Mouse (Mus musculus) myocyte (in vitro differentiated cells): Measurements from ENCODE around the gene Slc30a7. TPM values are rescaled to one million over a fixed set of nuclear protein-coding genes. Genes with fewer than 3 reads are reported as not detected.

Experiments used
- H3K27me3 ChIP-seq: one replicate; pipeline ENCODE4 v1.6.1; 2011; ENCODE audit not compliant: control insufficient read depth, insufficient read depth, insufficient read length
- H3K36me3 ChIP-seq: one replicate; pipeline ENCODE4 v1.6.1; 2011; ENCODE audit not compliant: control insufficient read depth, insufficient read depth
- H3K4me2 ChIP-seq: one replicate; pipeline ENCODE4 v1.6.1; 2011; ENCODE audit warnings: low read depth, control low read depth
- H3K4me3 ChIP-seq: one replicate; pipeline ENCODE4 v1.5.1; 2011; ENCODE audit warnings: mild to moderate bottlenecking, control low read depth, moderate library complexity
- H3K79me2 ChIP-seq: one replicate; pipeline ENCODE4 v1.6.1; 2011; ENCODE audit not compliant: control insufficient read depth, insufficient read depth
- H3ac ChIP-seq: one replicate; pipeline ENCODE4 v1.6.1; 2011; ENCODE audit not compliant: control insufficient read depth, insufficient read length
- CEBPB ChIP-seq: IDR thresholded peaks from 2 replicates; pipeline ENCODE4 v1.6.1; 2011; ENCODE audit warnings: mild to moderate bottlenecking, moderate library complexity; ENCODE audit not compliant: poor library complexity, insufficient read depth, severe bottlenecking
- E2F4 ChIP-seq: IDR thresholded peaks from one replicate; pipeline ENCODE4 v1.6.1; 2011; ENCODE audit warnings: mild to moderate bottlenecking, control low read depth, moderate library complexity; ENCODE audit not compliant: insufficient read depth
- MAX ChIP-seq: IDR thresholded peaks from one replicate; pipeline ENCODE4 v1.6.1; 2011; ENCODE audit warnings: low read depth, mild to moderate bottlenecking, control low read depth
- MYOD1 ChIP-seq, 3 experiments: IDR thresholded peaks; one replicate each; pipeline ENCODE4 v1.6.1; 2011; ENCODE audit warnings: control low read depth in 2 of 3, low read depth in 2 of 3, mild to moderate bottlenecking in 2 of 3, moderate library complexity in 1 of 3; ENCODE audit not compliant: insufficient read length in 2 of 3, control insufficient read depth in 1 of 3
- MYOG ChIP-seq, 3 experiments: IDR thresholded peaks; one replicate each; pipeline ENCODE4 v1.6.1; 2011; ENCODE audit warnings: control low read depth in 2 of 3, low read depth in 2 of 3, mild to moderate bottlenecking in 2 of 3; ENCODE audit not compliant: insufficient read length in 2 of 3, control insufficient read depth in 1 of 3, insufficient read depth in 1 of 3
- POLR2A ChIP-seq: IDR thresholded peaks from one replicate; pipeline ENCODE4 v1.6.1; 2011; ENCODE audit warnings: low read depth, mild to moderate bottlenecking, control low read depth, moderate library complexity; ENCODE audit not compliant: insufficient read length
- POLR2AphosphoS2 ChIP-seq: IDR thresholded peaks from one replicate; pipeline ENCODE4 v1.6.1; 2011; ENCODE audit warnings: low read depth, control low read depth; ENCODE audit not compliant: insufficient read length
- REST ChIP-seq: IDR thresholded peaks from one replicate; pipeline ENCODE4 v1.6.1; 2011; ENCODE audit warnings: mild to moderate bottlenecking, control low read depth, moderate library complexity; ENCODE audit not compliant: insufficient read depth, insufficient read length
- SRF ChIP-seq: IDR thresholded peaks from one replicate; pipeline ENCODE4 v1.6.1; 2011; ENCODE audit warnings: low read depth; ENCODE audit not compliant: control insufficient read depth, insufficient read length
- TCF12 ChIP-seq: IDR thresholded peaks from one replicate; pipeline ENCODE4 v1.6.1; 2011; ENCODE audit warnings: mild to moderate bottlenecking, control low read depth; ENCODE audit not compliant: poor library complexity, insufficient read depth, severe bottlenecking
- TCF3 ChIP-seq: IDR thresholded peaks from one replicate; pipeline ENCODE4 v1.6.1; 2011; ENCODE audit warnings: low read depth, control low read depth; ENCODE audit not compliant: insufficient read length
- USF1 ChIP-seq: IDR thresholded peaks from one replicate; pipeline ENCODE4 v1.6.1; 2011; ENCODE audit warnings: low read depth, mild to moderate bottlenecking, control low read depth, moderate library complexity
- polyA plus RNA-seq: library from polyadenylated mRNA; unstranded; fragments of >200 nt; fragmentation: generic; extraction: Trizol; gene quantifications from one replicate; pipeline ENCODE4 v1.2.1, GENCODE M21; 2012; ENCODE audit warnings: missing spikeins

The Slc30a7 gene
- polyA plus RNA-seq, 1 experiment: 3.9 TPM

- H3K4me2 ChIP-seq: no peak overlapping the region
- no peak overlapping the region for H3K4me3 ChIP-seq
- H3K27me3 ChIP-seq: no peaks in the 10 kb centered on the region
- H3K79me2 ChIP-seq: no peaks in the 10 kb centered on the region
- no peak overlapping the region for H3ac ChIP-seq
- TF ChIP-seq E2F4: no peak
- TF ChIP-seq TCF12: no peak
- no peak for TF ChIP-seq POLR2AphosphoS2
- H3K36me3 ChIP-seq: peaks cover 24% of the 10 kb centered on the region
These were observed 102.1 kb downstream of the Slc30a7 start for GRCm38 (mm10) chr3:115905067-115905466.

GRCm38 (mm10) chr3:115902301-115902956, 104.8 kb downstream of the Slc30a7 start:
- H3K79me2 ChIP-seq: no peaks in the 10 kb centered on the region
- H3K4me2 ChIP-seq: no peak overlapping the region
- H3ac ChIP-seq: no peak overlapping the region
- peaks cover 25% of the 10 kb centered on the region for H3K36me3 ChIP-seq
- TF ChIP-seq REST (no peak), E2F4 (no peak), POLR2A (no peak), CEBPB (no peak), TCF12 (no peak), MYOD1 (IDR thresholded peaks at IDR 0.05; ENCODE audit: control insufficient read depth in 1 of 3, insufficient read length in 2 of 3, low read depth in 2 of 3) (no peak), TCF3 (no peak), MYOG (IDR thresholded peaks at IDR 0.05; ENCODE audit: control insufficient read depth in 1 of 3, insufficient read depth in 1 of 3, insufficient read length in 2 of 3, low read depth in 2 of 3) (no peak), USF1 (no peak), MAX (no peak), POLR2AphosphoS2 (no peak)
- H3K4me3 ChIP-seq: no peak overlapping the region
- H3K27me3 ChIP-seq: no peaks in the 10 kb centered on the region

- Histone ChIP-seq H3K4me2 (no peak overlapping the region), H3K4me3 (no peak overlapping the region), H3ac (no peak overlapping the region), H3K36me3 (peaks cover 21% of the 10 kb centered on the region), H3K27me3 (no peaks in the 10 kb centered on the region), H3K79me2 (no peaks in the 10 kb centered on the region)
- TF ChIP-seq CEBPB (no peak), SRF (no peak), MYOD1 (IDR thresholded peaks at IDR 0.05; ENCODE audit: control insufficient read depth in 1 of 3, insufficient read length in 2 of 3, low read depth in 2 of 3) (no peak)
These were observed 108.8 kb downstream of the Slc30a7 start for GRCm38 (mm10) chr3:115898354-115898948.

GRCm38 (mm10) chr3:115893166-115893565, 114.0 kb downstream of the Slc30a7 start:
- no peaks in the 10 kb centered on the region for H3K27me3 ChIP-seq
- peaks cover 10% of the 10 kb centered on the region for H3K36me3 ChIP-seq
- H3K4me2 ChIP-seq: no peak overlapping the region
- peaks cover 14% of the 10 kb centered on the region for H3K79me2 ChIP-seq
- TF ChIP-seq MYOG (IDR thresholded peaks at IDR 0.05; ENCODE audit: control insufficient read depth in 1 of 3, insufficient read depth in 1 of 3, insufficient read length in 2 of 3, low read depth in 2 of 3): no peak
- TF ChIP-seq SRF: no peak
- TF ChIP-seq MYOD1 (IDR thresholded peaks at IDR 0.05; ENCODE audit: control insufficient read depth in 1 of 3, insufficient read length in 2 of 3, low read depth in 2 of 3): no peak
- TF ChIP-seq POLR2AphosphoS2: no peak
- TF ChIP-seq REST: no peak
- no peak for TF ChIP-seq CEBPB
- TF ChIP-seq E2F4: no peak
- H3ac ChIP-seq: no peak overlapping the region
- H3K4me3 ChIP-seq: no peak overlapping the region

DNA sequence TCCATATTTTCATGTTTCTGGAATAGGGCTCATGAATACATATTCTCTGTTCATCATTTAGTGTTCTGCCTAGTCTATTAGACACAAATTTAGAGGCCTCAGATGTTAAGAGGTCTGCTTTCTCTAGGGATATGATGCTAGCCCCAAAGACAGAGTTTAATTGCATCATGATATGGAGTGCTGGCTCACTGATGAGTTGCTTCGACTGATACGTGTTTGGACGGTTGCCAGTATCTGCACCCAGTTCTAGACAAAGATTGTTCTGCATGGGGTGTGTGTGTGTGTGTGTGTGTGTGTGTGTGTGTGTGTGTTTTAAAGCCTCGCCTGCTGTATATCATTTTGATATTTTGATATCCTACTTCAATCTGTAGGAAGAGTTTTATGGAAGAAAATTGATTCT, 114.9 kb downstream of the Slc30a7 start:
- Histone ChIP-seq H3ac (no peak overlapping the region), H3K79me2 (peaks cover 14% of the 10 kb centered on the region), H3K27me3 (no peaks in the 10 kb centered on the region), H3K4me2 (no peak overlapping the region), H3K36me3 (peaks cover 10% of the 10 kb centered on the region), H3K4me3 (no peak overlapping the region)
- TF ChIP-seq POLR2AphosphoS2: no peak

Other genes starting within 250 kb of the Slc30a7 start
- gene Dph5, start 119.6 kb downstream of the Slc30a7 start, polyA plus RNA-seq: 8.8 TPM
- gene Extl2, start 56 bp upstream of the Slc30a7 start, polyA plus RNA-seq: 9.4 TPM
- 6.6 TPM for gene Vcam1, start 122.3 kb upstream of the Slc30a7 start, polyA plus RNA-seq
- not detected for gene Gpr88, start 246.1 kb upstream of the Slc30a7 start, polyA plus RNA-seq